Mouse (Mus musculus) limb, embryonic 10.5 days (tissue): ENCODE data around the gene Tinf2. TPM values are rescaled to one million over a fixed set of nuclear protein-coding genes. Genes with fewer than 3 reads are reported as not detected.

Experiments
- DNase-seq: peaks from one replicate; pipeline ENCODE4 v3.0.0-alpha.2; 2017; ENCODE audit warnings: low spot score
- H3K27ac ChIP-seq: fragments of 300-500 bp; sonication (generic); 2 replicates; pipeline ENCODE4 v1.5.1; 2016; ENCODE audit warnings: mild to moderate bottlenecking
- H3K27me3 ChIP-seq: fragments of 300-500 bp; sonication (generic); 2 replicates; pipeline ENCODE4 v1.6.1; 2016; ENCODE audit warnings: low read depth, mild to moderate bottlenecking; ENCODE audit not compliant: poor library complexity, severe bottlenecking
- H3K36me3 ChIP-seq: fragments of 300-500 bp; sonication (generic); 2 replicates; pipeline ENCODE4 v1.6.1; 2016; ENCODE audit warnings: mild to moderate bottlenecking, moderate library complexity
- H3K4me1 ChIP-seq: fragments of 300-500 bp; sonication (generic); 2 replicates; pipeline ENCODE4 v1.6.1; 2016
- H3K4me3 ChIP-seq: fragments of 300-500 bp; sonication (generic); 2 replicates; pipeline ENCODE4 v1.5.1; 2016; ENCODE audit warnings: mild to moderate bottlenecking, moderate library complexity
- H3K9me3 ChIP-seq: fragments of 300-500 bp; sonication (generic); replicated peaks from 2 replicates; pipeline ENCODE4 v1.6.1; 2016; ENCODE audit warnings: mild to moderate bottlenecking
- WGBS: fragments of 180-500 bp; shearing (Covaris S2); methylation state at CpG from one replicate; pipeline ENCODE4 v1.1.7; 2016; 5-methylcytosine and 5-hydroxymethylcytosine counted together
- polyA plus RNA-seq: library from polyadenylated mRNA; unstranded; fragments of >200 nt; fragmentation: Nextera tagmentation; extraction: Ambion mirVana; gene quantifications from 2 replicates; pipeline ENCODE4 v1.2.1, GENCODE M21; 2016

Tinf2 gene
- polyA plus RNA-seq, 1 experiment from 2014 or later: 77.9 TPM

DNA sequence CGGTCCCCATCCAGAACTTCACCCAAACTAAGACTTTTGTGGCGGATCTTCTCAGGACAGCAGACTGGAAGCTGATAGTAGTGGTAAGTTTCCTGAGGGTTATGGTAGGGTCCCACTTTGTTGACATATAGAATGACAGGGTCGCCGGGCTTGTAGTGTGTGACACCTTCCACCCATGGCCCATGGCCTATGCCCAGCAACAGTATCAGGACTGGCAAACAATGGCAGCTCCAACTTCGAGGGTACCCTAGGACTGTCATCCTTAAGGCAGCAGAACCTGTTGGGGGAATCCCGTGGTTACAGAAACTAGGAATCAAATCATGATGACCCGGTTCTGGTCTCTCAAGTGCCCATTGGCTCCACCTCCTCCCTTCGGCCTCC lies 39.0 kb downstream of the Tinf2 start:
- H3K4me3 ChIP-seq: peak overlapping the region; percentile 98
- DNase-seq: no peak
- 28% methylated on average over 8 of the region's 8 CpGs for WGBS
- H3K27ac ChIP-seq: peak overlapping the region; percentile 98
- H3K4me1 ChIP-seq: peaks cover 27% of the 10 kb centered on the region
- no peaks in the 10 kb centered on the region for H3K27me3 ChIP-seq
- H3K36me3 ChIP-seq: peaks cover 66% of the 10 kb centered on the region
- H3K9me3 ChIP-seq: no peaks in the 10 kb centered on the region

DNA sequence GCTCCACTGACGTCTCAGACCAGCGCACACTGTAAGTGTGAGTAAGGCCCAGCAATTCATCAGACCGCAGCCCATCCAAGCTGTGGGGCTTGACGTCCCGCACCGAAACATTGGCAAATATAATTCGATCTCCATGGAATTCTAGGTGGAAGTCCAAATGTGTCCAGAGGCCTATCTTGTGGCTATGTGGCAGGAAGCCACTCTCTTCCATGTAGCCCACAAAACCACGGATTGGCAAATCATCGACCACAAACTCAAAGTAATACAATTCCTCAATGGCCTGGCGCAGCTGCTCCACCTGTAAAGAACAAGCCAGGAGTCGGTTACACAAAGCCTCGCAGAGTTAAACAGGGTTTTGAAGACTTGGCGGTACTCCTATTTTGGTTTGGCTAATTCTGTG lies 40.3 kb downstream of the Tinf2 start:
- 97% methylated on average over 13 of the region's 13 CpGs for WGBS
- peaks cover 66% of the 10 kb centered on the region for H3K36me3 ChIP-seq

DNA sequence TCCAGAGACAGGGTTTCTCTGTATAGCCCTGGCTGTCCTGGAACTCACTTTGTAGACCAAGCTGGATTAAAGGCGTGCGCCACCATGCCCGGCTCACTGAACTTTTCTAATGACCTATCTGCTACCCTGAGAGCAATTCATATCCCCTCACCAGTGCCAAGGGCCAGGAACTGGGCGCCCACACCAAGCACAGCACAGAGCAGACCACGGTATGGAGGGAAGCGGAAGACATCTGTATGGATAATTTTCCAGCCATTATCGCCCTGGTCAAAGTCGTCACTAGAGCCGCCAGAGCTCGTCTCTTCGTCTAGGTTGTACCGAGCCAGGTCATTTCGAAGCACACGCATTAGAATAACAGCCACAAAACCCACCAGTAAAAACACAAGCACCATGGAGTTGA lies 40.8 kb downstream of the Tinf2 start:
- Histone ChIP-seq H3K4me1 (peaks cover 30% of the 10 kb centered on the region), H3K27me3 (no peaks in the 10 kb centered on the region), H3K4me3 (no peak overlapping the region), H3K27ac (no peak overlapping the region), H3K9me3 (no peaks in the 10 kb centered on the region), H3K36me3 (peaks cover 66% of the 10 kb centered on the region)
- DNase-seq: no peak
- whole genome bisulfite sequencing: 98% methylated on average over 14 of the region's 14 CpGs

More for the DNA sequence above, 40.3 kb downstream of the Tinf2 start:
- no peak for DNase-seq
- H3K9me3 ChIP-seq: no peaks in the 10 kb centered on the region
- H3K4me3 ChIP-seq: no peak overlapping the region
- no peak overlapping the region for H3K27ac ChIP-seq
- H3K27me3 ChIP-seq: no peaks in the 10 kb centered on the region
- peaks cover 29% of the 10 kb centered on the region for H3K4me1 ChIP-seq

DNA sequence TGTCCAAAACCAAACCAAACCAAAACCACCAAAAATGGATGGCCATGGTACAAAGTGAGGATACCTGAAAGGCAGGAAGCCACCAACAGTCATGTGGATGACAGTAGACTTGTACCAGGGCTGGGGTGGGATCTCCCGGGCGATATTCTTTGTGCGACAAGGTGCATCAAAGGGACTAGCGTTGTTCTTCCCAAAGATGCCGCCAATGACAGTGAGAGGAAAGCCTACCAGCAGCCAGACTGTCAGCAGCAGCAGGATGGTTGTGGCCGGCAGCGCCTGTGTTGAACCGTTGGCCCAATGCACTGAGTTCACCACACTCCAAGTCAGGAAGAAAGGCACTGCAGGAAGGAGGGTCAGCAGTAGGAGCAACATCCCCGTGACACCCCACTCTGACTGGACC lies 43.8 kb downstream of the Tinf2 start, which contains the start of gene Gm49378:
Gene Gm49378 (minus strand): TSS at position 101 of the 400 bp plus-strand sequence.
- no peak within 1 kb of the TSS for H3K4me3 ChIP-seq
- H3K27me3 ChIP-seq: no peaks in the 10 kb centered on the region
- no peak for DNase-seq
- 97% methylated on average over 9 of the region's 9 CpGs for WGBS
- H3K36me3 ChIP-seq: peaks cover 75% of the 10 kb centered on the region
- no peaks in the 10 kb centered on the region for H3K9me3 ChIP-seq
- peaks cover 31% of the 10 kb centered on the region for H3K4me1 ChIP-seq
- no peak within 1 kb of the TSS for H3K27ac ChIP-seq

DNA sequence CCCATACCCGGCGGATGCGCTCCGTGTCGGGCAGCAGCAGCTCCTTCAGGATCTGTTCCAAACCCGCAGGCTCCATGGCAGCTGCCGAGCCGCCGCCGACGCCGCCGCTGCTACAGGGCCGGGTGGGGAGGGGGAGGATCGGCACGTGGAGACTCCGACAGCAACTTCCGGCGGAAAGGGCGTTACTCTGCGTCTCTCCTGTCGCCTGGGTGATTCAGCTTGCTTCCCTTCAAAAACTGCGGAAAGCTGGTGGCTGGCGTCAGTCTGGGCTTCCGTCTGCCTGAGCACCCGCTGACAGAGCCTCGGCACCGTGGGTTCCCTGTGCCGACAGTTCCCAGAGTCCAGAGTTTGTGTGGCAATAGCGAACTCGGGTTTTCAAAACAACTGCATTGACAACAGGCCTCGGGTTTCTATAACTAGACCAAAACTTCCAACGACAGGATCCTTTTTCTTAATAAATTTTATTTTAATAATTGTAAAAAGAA lies 46.1 kb downstream of the Tinf2 start, which contains the start of gene Ipo4:
Gene Ipo4 (minus strand): TSS at position 435 of the 485 bp plus-strand sequence.
- Histone ChIP-seq H3K4me3 (peak within 1 kb of the TSS; percentile 85), H3K36me3 (peaks cover 85% of the 10 kb centered on the region), H3K4me1 (peaks cover 20% of the 10 kb centered on the region), H3K27ac (peak within 1 kb of the TSS; percentile 84), H3K9me3 (no peaks in the 10 kb centered on the region), H3K27me3 (no peaks in the 10 kb centered on the region)
- DNase-seq: peak; percentile 97
- WGBS: 2% methylated on average over 33 of the region's 33 CpGs

DNA sequence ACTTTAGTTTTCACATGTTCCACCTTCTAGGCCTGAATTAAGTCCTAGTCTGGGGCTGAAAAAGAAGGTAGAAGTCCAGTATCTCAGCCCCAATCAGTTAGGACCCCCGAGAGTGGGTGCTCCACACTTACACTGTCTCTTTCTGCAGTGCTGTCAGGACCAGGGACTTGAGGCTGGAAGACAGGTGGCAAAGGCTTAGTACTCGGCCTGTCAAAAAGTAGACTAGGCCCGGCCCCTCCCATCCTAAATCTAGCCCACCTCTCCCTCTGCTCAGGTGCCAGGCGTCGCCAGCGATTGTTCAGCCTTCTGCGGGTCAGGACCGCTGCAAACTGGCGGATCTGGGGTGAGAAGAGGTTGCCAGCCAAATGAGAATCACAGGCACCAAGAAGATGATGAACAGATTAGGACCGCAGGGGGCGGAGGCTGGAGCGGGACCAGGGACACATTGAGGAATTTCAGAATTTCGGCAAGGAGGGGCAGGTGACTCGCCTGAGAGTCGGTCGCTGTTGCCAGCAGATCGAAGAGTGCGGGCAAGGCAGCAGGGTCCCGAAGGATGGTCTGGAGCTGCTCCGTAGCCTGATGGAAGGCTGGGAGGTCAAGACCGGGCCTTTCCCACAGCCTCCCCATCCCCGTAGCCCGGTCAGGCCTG lies 46.6 kb downstream of the Tinf2 start:
- H3K4me3 ChIP-seq: peak overlapping the region; percentile 85
- 3% methylated on average over 23 of the region's 23 CpGs for WGBS
- no peaks in the 10 kb centered on the region for H3K27me3 ChIP-seq
- H3K4me1 ChIP-seq: peaks cover 20% of the 10 kb centered on the region
- no peak for DNase-seq
- H3K9me3 ChIP-seq: no peaks in the 10 kb centered on the region
- peaks cover 85% of the 10 kb centered on the region for H3K36me3 ChIP-seq
- H3K27ac ChIP-seq: peak overlapping the region; percentile 84

DNA sequence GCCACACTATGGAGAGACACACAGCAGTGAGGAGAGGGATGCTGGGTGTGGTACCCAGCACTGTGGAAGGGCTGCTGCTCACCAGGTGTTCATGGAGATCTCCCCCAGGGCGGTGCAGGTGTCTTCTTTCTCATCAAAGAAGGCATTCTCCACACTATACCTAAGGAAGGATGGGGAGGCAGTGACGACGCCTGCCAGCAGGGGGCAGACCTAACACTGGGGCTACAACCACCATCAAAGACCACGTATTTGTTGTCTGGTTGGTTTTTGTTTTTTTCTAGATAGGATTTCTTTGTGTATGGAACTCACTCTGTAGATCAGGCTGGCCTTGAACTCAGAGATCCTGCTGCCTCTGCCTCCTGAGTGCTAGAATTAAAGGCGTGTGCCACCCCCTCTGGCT lies 52.3 kb downstream of the Tinf2 start:
- Histone ChIP-seq H3K27ac (no peak overlapping the region), H3K36me3 (peaks cover 100% of the 10 kb centered on the region), H3K4me3 (no peak overlapping the region), H3K9me3 (no peaks in the 10 kb centered on the region), H3K4me1 (peaks cover 4% of the 10 kb centered on the region), H3K27me3 (no peaks in the 10 kb centered on the region)
- peak; percentile 49 for DNase-seq
- WGBS: 61% methylated on average over 5 of the region's 5 CpGs

DNA sequence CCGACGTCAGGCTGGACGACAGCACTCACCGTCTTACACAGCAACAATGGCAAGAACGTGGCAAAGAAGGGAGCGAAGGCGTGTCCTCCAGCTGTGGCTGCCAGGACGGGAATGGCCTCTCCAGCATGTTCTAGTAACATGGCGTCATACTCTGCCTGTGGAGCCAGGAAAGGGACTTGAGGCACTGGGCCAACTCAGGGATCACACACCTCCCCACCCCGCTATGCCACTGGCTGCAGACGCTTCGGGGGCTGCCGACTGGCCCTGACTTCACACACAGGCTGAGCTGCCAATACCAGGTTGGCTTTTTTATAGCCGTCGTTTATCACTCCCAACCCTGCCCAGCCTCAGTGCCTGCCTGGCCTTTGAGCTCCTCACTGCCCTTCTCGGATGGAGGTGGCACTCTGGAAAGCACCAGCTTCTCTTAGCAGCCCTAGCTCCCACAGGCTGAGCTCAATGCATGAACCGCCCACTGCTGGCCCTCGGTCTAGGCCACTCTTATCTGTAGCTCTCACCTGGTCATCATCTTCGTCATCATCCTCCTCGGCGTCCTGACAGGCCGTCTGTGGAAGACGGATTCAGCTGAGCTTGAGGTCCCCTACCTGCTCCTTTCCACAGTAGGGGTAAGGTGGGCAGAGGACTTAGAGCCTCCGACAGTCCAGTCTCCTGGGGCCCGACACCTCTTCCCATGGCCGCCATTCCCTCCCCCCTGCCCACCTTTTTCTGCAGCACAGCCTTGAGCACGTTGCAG lies 53.4 kb downstream of the Tinf2 start:
- 84% methylated on average over 27 of the region's 27 CpGs for WGBS

More for the DNA sequence above, 53.4 kb downstream of the Tinf2 start:
- Histone ChIP-seq H3K36me3 (peaks cover 100% of the 10 kb centered on the region), H3K27ac (no peak overlapping the region), H3K4me3 (no peak overlapping the region), H3K9me3 (no peaks in the 10 kb centered on the region), H3K27me3 (no peaks in the 10 kb centered on the region), H3K4me1 (no peaks in the 10 kb centered on the region)
- DNase-seq: no peak

Other genes with a start within 250 kb of the Tinf2 start
- gene Dhrs4, start 203.1 kb downstream of the Tinf2 start, polyA plus RNA-seq: 74.5 and 83.2 TPM in 2 replicates
- gene Carmil3, start 191.2 kb downstream of the Tinf2 start, polyA plus RNA-seq: 2.4 and 2.9 TPM in 2 replicates
- gene Cpne6, start 171.4 kb downstream of the Tinf2 start, polyA plus RNA-seq: 0.05 TPM in 1 of 2 replicates, not detected in the other
- not detected in 2 replicates for gene Nrl, start 156.8 kb downstream of the Tinf2 start, polyA plus RNA-seq
- gene Pck2, start 141.6 kb downstream of the Tinf2 start, polyA plus RNA-seq: 22.1 and 26.9 TPM in 2 replicates
- 62.3 and 69.1 TPM in 2 replicates for gene Dcaf11, start 121.8 kb downstream of the Tinf2 start, polyA plus RNA-seq
- 0.59 and 0.87 TPM in 2 replicates for gene A730061H03Rik, start 121.4 kb downstream of the Tinf2 start, polyA plus RNA-seq
- 1.3 and 3.9 TPM in 2 replicates for gene Fitm1, start 106.2 kb downstream of the Tinf2 start, polyA plus RNA-seq
- gene Psme1, start 103.7 kb downstream of the Tinf2 start, polyA plus RNA-seq: 109 and 115 TPM in 2 replicates
- 5.2 and 5.4 TPM in 2 replicates for gene Emc9, start 96.5 kb downstream of the Tinf2 start, polyA plus RNA-seq
- 157 and 192 TPM in 2 replicates for gene Psme2, start 90.7 kb downstream of the Tinf2 start, polyA plus RNA-seq
- gene Rnf31, start 90.1 kb downstream of the Tinf2 start, polyA plus RNA-seq: 19.7 and 22.6 TPM in 2 replicates
- 4.9 and 7.0 TPM in 2 replicates for gene Irf9, start 78.2 kb downstream of the Tinf2 start, polyA plus RNA-seq
- gene Rec8, start 63.8 kb downstream of the Tinf2 start, polyA plus RNA-seq: 6.1 and 12.1 TPM in 2 replicates
- gene Ipo4, start 45.9 kb downstream of the Tinf2 start, polyA plus RNA-seq: 134 and 152 TPM in 2 replicates
- 1.1 and 2.2 TPM in 2 replicates for gene Gm49378, start 43.9 kb downstream of the Tinf2 start, polyA plus RNA-seq
- 80.6 and 92.0 TPM in 2 replicates for gene Tm9sf1, start 38.0 kb downstream of the Tinf2 start, polyA plus RNA-seq
- 0.60 and 0.61 TPM in 2 replicates for gene Tssk4, start 31.6 kb downstream of the Tinf2 start, polyA plus RNA-seq
- 58.8 and 67.0 TPM in 2 replicates for gene Mdp1, start 21.3 kb downstream of the Tinf2 start, polyA plus RNA-seq
- 55.8 and 60.8 TPM in 2 replicates for gene Gmpr2, start 9.9 kb downstream of the Tinf2 start, polyA plus RNA-seq
- gene Nedd8, start 9.7 kb downstream of the Tinf2 start, polyA plus RNA-seq: 649 and 655 TPM in 2 replicates
- gene Tgm1, start 32.1 kb upstream of the Tinf2 start, polyA plus RNA-seq: 1.5 and 1.9 TPM in 2 replicates
- gene Rabggta, start 40.4 kb upstream of the Tinf2 start, polyA plus RNA-seq: 27.3 and 29.7 TPM in 2 replicates
- 65.2 and 67.4 TPM in 2 replicates for gene Dhrs1, start 63.9 kb upstream of the Tinf2 start, polyA plus RNA-seq
- gene Nop9, start 63.9 kb upstream of the Tinf2 start, polyA plus RNA-seq: 68.7 and 71.4 TPM in 2 replicates
- 0.24 TPM in 1 of 2 replicates, not detected in the other for gene Cideb, start 76.6 kb upstream of the Tinf2 start, polyA plus RNA-seq
- gene Ltb4r2, start 79.6 kb upstream of the Tinf2 start, polyA plus RNA-seq: 0.23 and 0.30 TPM in 2 replicates
- 0.14 and 0.26 TPM in 2 replicates for gene Ltb4r1, start 84.1 kb upstream of the Tinf2 start, polyA plus RNA-seq
- gene Adcy4, start 102.3 kb upstream of the Tinf2 start, polyA plus RNA-seq: 7.7 and 13.3 TPM in 2 replicates
- 25.3 and 29.3 TPM in 2 replicates for gene Ripk3, start 107.0 kb upstream of the Tinf2 start, polyA plus RNA-seq
- 106 and 157 TPM in 2 replicates for gene Nfatc4, start 141.3 kb upstream of the Tinf2 start, polyA plus RNA-seq
- gene Nynrin, start 172.2 kb upstream of the Tinf2 start, polyA plus RNA-seq: 31.1 and 44.4 TPM in 2 replicates
- gene Cbln3, start 202.6 kb upstream of the Tinf2 start, polyA plus RNA-seq: 0.15 and 0.31 TPM in 2 replicates
- gene Khnyn, start 203.1 kb upstream of the Tinf2 start, polyA plus RNA-seq: 35.0 and 38.8 TPM in 2 replicates
- gene Sdr39u1, start 218.5 kb upstream of the Tinf2 start, polyA plus RNA-seq: 55.0 and 70.3 TPM in 2 replicates